Mouse (Mus musculus) G1E (cell line): ENCODE data around the gene Antxr2.

Experiments used
- CTCF ChIP-seq: IDR thresholded peaks from 2 replicates; pipeline ENCODE4 v1.5.1; 2012; ENCODE audit warnings: low read depth, low read length, inconsistent platforms, mixed read lengths
- POLR2AphosphoS5 ChIP-seq: IDR thresholded peaks from 2 replicates; pipeline ENCODE4 v1.6.1; 2012; ENCODE audit warnings: low read depth, low read length, inconsistent platforms; ENCODE audit not compliant: insufficient replicate concordance
- TAL1 ChIP-seq: conservative IDR thresholded peaks from 2 replicates; pipeline ENCODE4 v1.6.1; 2012; ENCODE audit warnings: low read depth, low read length, inconsistent platforms, mixed read lengths

DNA sequence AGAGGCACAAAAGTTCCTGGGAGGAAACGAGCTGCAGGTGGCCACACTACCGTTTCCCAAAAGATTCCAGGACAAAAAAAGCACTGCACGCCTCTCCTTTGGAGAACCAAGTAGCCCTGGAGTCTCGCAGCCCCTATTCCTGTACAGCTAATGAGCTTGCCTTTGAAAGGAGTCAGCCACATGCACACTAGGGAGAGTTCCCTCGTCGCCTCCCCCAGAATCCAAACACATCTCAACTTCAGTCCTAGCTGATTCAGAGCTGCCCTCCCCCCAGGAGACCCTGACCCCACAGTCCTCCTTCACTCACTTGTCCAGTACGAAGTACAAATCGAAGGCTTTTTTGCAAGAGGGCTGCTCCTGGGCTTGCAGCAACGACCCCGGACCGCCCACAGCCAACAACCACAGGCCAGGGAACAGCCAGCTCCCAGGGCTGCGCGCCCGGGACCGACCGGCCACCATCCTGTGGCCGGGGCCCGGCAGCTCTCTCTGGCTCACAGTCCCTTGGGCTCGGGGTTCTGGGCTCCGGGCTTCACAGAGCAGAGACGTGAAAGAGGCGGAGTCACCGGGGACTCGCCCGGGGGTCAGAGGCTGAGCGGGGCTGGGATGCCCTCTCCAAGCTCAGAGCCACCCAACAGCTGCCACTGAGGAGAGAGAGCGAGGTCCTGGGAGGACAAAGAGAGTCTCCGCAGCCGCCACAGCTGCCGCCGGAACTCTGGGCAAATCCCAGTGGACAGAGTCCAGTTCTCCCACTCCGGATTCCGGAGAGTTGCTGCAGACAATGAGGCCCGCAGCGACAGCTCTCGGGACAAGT, 547 bp downstream of the Antxr2 start:
- TF ChIP-seq CTCF (no peak), TAL1 (no peak), POLR2AphosphoS5 (no peak)
